Mouse (Mus musculus) hindbrain, embryonic 12.5 days (tissue): ENCODE measurements at regions not wholly inside any gene's neighbourhood (a gene's known extent, or its start where the extent isn't known, plus 50 kb on each side); places are given as distances from the start of the nearest gene placed in this dataset.
A peak's percentile ranks its signal among the peaks of the same experiment; 100 is the strongest.

Experiments
- ATAC-seq: fragments of 200-750 bp; cut with Nextera tagmentation; 2 replicates; pipeline ENCODE4 v1.8.0; 2017; ENCODE audit warnings: moderate TSS enrichment; ENCODE audit not compliant: low FRiP score
- H3K27ac ChIP-seq: fragments of 300-500 bp; sonication (generic); 2 replicates; pipeline ENCODE4 v1.5.1; 2016; ENCODE audit warnings: mild to moderate bottlenecking
- H3K27me3 ChIP-seq: fragments of 300-500 bp; sonication (generic); 2 replicates; pipeline ENCODE4 v1.6.1; 2016; ENCODE audit warnings: mild to moderate bottlenecking
- H3K36me3 ChIP-seq: fragments of 300-500 bp; sonication (generic); 2 replicates; pipeline ENCODE4 v1.6.1; 2016; ENCODE audit warnings: mild to moderate bottlenecking
- H3K4me1 ChIP-seq: fragments of 300-500 bp; sonication (generic); 2 replicates; pipeline ENCODE4 v1.6.1; 2016
- H3K4me2 ChIP-seq: fragments of 300-500 bp; sonication (generic); replicated peaks from 2 replicates; pipeline ENCODE4 v1.6.1; 2016; ENCODE audit warnings: mild to moderate bottlenecking
- H3K4me3 ChIP-seq: fragments of 300-500 bp; sonication (generic); 2 replicates; pipeline ENCODE4 v1.5.1; 2016; ENCODE audit warnings: mild to moderate bottlenecking
- H3K9ac ChIP-seq: fragments of 300-500 bp; sonication (generic); 2 replicates; pipeline ENCODE4 v1.6.1; 2016; ENCODE audit warnings: mild to moderate bottlenecking, moderate library complexity
- H3K9me3 ChIP-seq: fragments of 300-500 bp; sonication (generic); replicated peaks from 2 replicates; pipeline ENCODE4 v1.6.1; 2016; ENCODE audit warnings: mild to moderate bottlenecking
- WGBS: fragments of 180-500 bp; shearing (Covaris S2); methylation state at CpG from one replicate; pipeline ENCODE4 v1.1.7; 2016; 5-methylcytosine and 5-hydroxymethylcytosine counted together

DNA sequence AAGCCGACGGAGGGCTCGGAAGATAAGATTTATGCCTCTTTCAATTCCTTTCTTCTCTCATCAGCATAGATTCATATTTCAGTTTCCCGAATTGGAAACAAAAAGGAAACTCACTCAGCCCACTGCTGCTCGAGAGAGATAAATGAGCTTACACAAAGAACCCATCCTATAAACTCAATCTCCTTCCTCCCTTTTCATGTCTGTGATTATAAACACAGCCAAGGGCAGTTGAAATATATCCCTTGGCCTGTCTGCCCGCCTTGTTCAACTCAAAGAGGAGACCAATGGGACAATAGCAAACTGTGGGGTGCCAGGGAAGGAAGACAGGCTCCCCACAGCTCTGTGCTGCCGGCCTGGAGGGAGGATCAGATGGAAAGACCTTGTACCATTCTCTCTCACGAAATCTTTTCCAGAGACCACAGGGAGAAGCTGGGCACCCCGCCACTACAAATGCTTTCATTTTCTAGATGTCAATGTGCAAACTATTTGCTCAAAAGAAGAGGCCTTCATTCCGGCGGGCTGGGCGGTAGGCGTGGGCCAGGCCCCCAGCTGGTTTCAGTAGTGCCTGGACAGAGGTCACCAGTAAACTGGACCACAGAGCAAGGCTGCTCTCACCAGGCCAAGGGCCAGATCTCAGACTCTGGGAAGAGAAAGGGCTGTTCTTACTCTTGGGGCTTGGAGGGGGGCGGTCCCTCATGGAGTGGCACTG lies 69.7 kb upstream of the Syt13 start:
- Histone ChIP-seq H3K27ac (peak overlapping the region; percentile 55), H3K36me3 (no peaks in the 10 kb centered on the region), H3K9ac (0 out of 2 replicates have a peak overlapping the region, but pooled peaks have one; percentile 32), H3K9me3 (no peaks in the 10 kb centered on the region), H3K4me3 (no peak overlapping the region), H3K4me2 (0 out of 2 replicates have a peak overlapping the region, but pooled peaks have one; percentile 8), H3K27me3 (peaks cover 21% of the 10 kb centered on the region; the same call in 1 of the 2 replicates), H3K4me1 (peaks cover 18% of the 10 kb centered on the region)
- 15% methylated on average over 14 of the region's 14 CpGs for WGBS
- ATAC-seq = no peak

DNA sequence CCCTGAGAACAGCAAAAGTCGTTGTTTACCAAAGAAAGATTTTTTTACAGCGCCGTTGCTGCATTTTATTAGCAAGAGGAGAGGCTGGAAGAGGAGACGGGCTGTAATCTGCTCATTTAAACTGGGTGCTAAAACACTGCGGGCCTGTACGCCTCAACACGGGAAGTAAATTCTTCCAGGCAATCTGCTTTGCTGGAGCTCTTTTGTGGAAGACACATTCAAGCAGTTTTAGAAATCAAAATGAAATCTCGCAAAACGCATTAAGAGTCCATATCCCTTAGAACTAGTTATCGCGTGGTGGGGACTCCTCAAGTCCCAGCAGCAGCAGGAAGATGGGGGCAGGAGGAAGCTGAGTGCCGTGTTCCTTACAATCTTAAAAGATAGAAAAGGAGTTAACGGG lies 65.9 kb upstream of the Syt13 start:
- H3K9me3 ChIP-seq = no peaks in the 10 kb centered on the region
- no peak overlapping the region for H3K4me2 ChIP-seq
- H3K4me1 ChIP-seq = peaks cover 24% of the 10 kb centered on the region
- no peak overlapping the region for H3K9ac ChIP-seq
- H3K27ac ChIP-seq = no peak overlapping the region
- H3K4me3 ChIP-seq = no peak overlapping the region
- H3K27me3 ChIP-seq = peaks cover 3% of the 10 kb centered on the region; the same call in 1 of the 2 replicates
- no peak for ATAC-seq
- no peaks in the 10 kb centered on the region for H3K36me3 ChIP-seq
- WGBS = 73% methylated on average over 13 of the region's 13 CpGs

DNA sequence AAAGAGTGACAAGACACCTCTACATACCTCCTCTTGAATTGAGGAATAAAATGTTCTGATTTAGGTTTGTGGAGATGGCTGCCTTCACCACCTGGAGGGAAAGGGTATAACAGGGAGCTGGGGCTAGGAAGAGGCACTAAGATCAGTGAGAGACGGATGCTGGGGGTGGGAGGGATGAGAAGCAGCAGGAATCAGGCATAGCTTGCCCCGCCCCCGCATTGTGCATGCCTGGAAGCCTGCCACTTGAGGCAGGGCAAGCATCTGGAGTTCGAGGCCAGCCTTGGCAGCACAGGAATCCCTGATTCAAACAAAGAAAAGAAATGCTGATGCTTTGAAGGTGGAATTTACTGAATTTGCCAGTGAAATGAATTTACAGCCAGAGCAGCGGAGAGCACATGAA lies 63.6 kb upstream of the Syt13 start:
- no peak overlapping the region for H3K4me3 ChIP-seq
- H3K4me2 ChIP-seq = no peak overlapping the region
- H3K27ac ChIP-seq = no peak overlapping the region
- ATAC-seq = no peak
- H3K4me1 ChIP-seq = peaks cover 6% of the 10 kb centered on the region; the same call in 1 of the 2 replicates
- peaks cover 3% of the 10 kb centered on the region; the same call in 1 of the 2 replicates for H3K27me3 ChIP-seq
- 44% methylated on average over 5 of the region's 5 CpGs for WGBS
- H3K9me3 ChIP-seq = no peaks in the 10 kb centered on the region
- no peak overlapping the region for H3K9ac ChIP-seq
- H3K36me3 ChIP-seq = no peaks in the 10 kb centered on the region

DNA sequence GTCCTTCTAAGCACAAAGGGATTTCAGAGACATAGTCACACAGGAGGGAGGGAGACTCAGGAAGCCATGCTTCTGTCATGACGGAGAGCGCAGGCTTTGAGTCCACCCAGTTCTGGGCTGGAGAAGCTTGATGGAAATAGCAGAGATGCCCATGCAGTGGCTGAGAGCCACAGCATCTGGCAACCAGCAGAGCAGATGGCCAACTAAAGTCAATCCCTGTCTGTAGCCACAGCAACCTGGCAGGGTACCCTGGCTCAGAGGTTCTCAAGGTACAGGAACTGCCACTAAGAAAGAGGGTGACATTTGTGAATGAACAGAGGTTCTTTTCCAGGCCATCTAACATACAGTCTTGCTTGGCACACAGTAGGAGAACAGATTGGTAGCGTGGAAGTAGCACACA lies 61.7 kb upstream of the Syt13 start:
- 87% methylated on average over 3 of the region's 3 CpGs for WGBS
- Histone ChIP-seq H3K27me3 (no peaks in the 10 kb centered on the region; the same call in 1 of the 2 replicates), H3K27ac (no peak overlapping the region), H3K4me2 (no peak overlapping the region), H3K4me1 (peaks cover 6% of the 10 kb centered on the region; the same call in 1 of the 2 replicates), H3K9ac (no peak overlapping the region), H3K9me3 (no peaks in the 10 kb centered on the region), H3K4me3 (no peak overlapping the region), H3K36me3 (no peaks in the 10 kb centered on the region)
- ATAC-seq = no peak

DNA sequence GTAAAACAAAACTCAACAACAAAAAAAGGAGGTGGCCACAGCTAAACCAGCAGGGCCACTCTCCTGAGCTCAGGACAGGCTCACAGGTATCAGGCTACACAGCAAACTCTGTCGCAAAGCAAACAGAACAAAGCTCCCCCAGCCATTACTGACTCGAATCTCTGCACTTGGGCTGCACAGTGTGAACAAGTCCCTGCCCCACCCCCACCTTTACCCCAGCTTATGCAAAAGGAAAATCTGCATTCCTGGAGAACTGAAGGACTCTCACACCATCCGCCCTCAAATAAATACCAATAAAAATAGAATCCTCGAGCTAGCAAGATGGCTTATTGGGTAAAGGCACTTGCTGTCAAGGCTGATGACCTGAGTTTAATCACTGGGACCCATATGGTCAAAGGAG lies 60.6 kb upstream of the Syt13 start:
- ATAC-seq = no peak
- WGBS = 61% methylated on average over 4 of the region's 4 CpGs

DNA sequence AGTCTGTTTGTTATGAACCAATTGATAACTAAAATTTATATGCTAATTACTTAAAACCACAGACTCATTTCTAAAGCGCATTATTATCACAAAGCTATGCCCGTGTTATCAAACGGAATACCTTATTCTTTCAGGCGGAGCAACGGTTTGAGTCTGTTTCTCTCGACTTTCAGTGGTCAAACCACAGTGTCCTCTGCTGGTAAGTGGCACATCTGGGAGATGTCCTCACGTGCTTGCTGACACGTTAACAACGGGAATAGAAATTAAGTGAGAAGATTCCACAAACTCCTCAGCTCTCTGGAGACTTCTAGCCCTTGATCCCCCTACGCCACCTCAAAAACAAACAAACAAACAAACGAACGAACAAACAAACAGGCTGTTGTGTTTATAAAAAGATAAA lies 58.9 kb upstream of the Syt13 start:
- ATAC-seq = no peak

More for the DNA sequence above, 60.6 kb upstream of the Syt13 start:
- Histone ChIP-seq H3K9ac (no peak overlapping the region), H3K27ac (no peak overlapping the region), H3K4me1 (peaks cover 6% of the 10 kb centered on the region; the same call in 1 of the 2 replicates), H3K27me3 (no peaks in the 10 kb centered on the region; the same call in 1 of the 2 replicates), H3K36me3 (no peaks in the 10 kb centered on the region), H3K4me3 (no peak overlapping the region), H3K4me2 (no peak overlapping the region), H3K9me3 (no peaks in the 10 kb centered on the region)

DNA sequence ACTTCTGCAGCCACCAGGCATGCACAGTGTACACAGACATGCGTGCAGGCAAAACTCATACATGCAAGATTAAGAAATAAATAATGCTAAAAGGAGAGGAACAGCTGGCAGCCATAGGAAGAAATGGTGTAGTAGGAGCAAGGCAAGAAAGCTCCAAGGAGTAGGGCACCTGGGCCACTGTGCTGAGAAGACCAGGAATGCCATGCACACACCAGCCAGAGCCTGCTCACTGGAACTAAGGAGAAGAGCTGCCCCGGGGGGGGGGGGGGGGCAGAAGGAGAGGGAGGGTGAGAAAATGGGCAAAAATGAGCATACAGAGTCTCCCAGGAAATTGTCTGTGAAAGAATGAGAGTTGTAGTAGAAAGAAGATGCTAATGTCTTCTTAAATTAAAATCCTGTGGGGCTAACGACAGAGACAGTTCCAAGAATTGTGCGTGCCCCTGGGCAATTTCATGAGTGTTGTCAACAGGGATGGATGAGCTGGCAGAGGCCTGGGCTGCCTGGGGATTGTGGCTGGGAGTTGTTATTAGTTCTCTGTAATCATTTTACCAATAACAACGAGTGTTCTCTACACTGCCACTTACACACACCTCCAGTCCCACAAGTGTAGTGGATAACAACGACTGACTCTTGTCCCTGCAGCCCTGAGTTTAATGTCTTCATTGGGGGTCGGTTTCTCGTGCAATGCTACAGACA lies 54.2 kb upstream of the Syt13 start:
- H3K27me3 ChIP-seq = no peaks in the 10 kb centered on the region
- no peak overlapping the region; the same call in 1 of the 2 replicates for H3K27ac ChIP-seq
- ATAC-seq = no peak
- H3K4me2 ChIP-seq = no peak overlapping the region
- no peak overlapping the region for H3K9ac ChIP-seq
- no peaks in the 10 kb centered on the region for H3K36me3 ChIP-seq
- 0 out of 2 replicates have a peak, but pooled peaks cover 6% of the 10 kb centered on the region for H3K9me3 ChIP-seq
- no peaks in the 10 kb centered on the region for H3K4me1 ChIP-seq
- WGBS = 68% methylated on average over 8 of the region's 8 CpGs
- H3K4me3 ChIP-seq = no peak overlapping the region

More for the DNA sequence above, 58.9 kb upstream of the Syt13 start:
- Histone ChIP-seq H3K4me1 (0 out of 2 replicates have a peak, but pooled peaks cover 2% of the 10 kb centered on the region), H3K27ac (no peak overlapping the region), H3K9ac (no peak overlapping the region), H3K36me3 (no peaks in the 10 kb centered on the region), H3K4me3 (no peak overlapping the region), H3K27me3 (no peaks in the 10 kb centered on the region; the same call in 1 of the 2 replicates), H3K9me3 (no peaks in the 10 kb centered on the region), H3K4me2 (no peak overlapping the region)
- WGBS = 79% methylated on average over 12 of the region's 12 CpGs
